Mouse (Mus musculus) heart, postnatal 0 days (tissue): Measurements from ENCODE around the gene Plekhg3.

Source experiments
- CTCF ChIP-seq: IDR thresholded peaks from 2 replicates; pipeline ENCODE4 v1.5.1; 2016; ENCODE audit warnings: antibody characterized with exemption, control low read depth, low read depth
- EP300 ChIP-seq: IDR thresholded peaks from 2 replicates; pipeline ENCODE4 v1.6.1; 2016; ENCODE audit warnings: antibody characterized with exemption, low read depth

DNA sequence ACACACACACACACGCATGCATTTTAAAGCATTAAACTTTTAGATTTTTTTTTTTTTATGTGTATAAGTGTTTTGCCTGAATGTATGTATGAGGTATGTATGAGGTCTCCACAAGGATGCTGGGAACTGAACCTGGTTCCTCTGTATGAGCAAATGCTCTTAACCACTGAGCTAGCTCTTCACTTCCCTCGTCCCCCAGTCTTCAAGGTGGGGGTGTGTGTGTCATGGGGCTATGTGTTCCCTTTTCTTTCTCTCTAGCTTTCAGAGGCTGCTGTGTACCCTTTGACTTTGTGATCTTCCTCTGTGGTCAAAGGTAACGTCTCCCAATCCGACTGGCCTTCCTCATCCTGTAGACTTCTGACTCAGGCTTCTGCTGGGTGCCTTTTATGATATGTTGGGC, 22.3 kb downstream of the Plekhg3 start:
- TF ChIP-seq EP300 (no peak), CTCF (no peak)
